Comparison of ENCODE assay signal across 9 mouse cellular contexts in genomic region chr10:80019471-80020131, GRCm38 (mm10). TPM values are rescaled to one million over a fixed set of nuclear protein-coding genes. Genes with fewer than 3 reads are reported as not detected.
DNase-seq lines count a peak whose midpoint lies in the region; ATAC-seq and TF ChIP-seq lines count a peak whose summit lies in the region.
"Had no signal": no experiment of that assay in that cellular context is flagged by ENCODE, and none has a peak within 500 bp of the region (broad histone marks: within the 10 kb centered on the region; RNA-seq: fewer than 3 reads in every experiment).

No protein-coding gene starts in this region.

- H3K27me3 ChIP-seq in thymus, adult 2 months (ENCODE audit: control insufficient read depth, insufficient read depth, low read length) = no peaks in the 10 kb centered on the region
- peaks cover 20% of the 10 kb centered on the region for H3K27me3 ChIP-seq in heart, embryonic 12.5 days (replicated peaks)
- no peaks in the 10 kb centered on the region for H3K27me3 ChIP-seq in liver, adult 2 months (ENCODE audit: control insufficient read depth, insufficient read depth, low read length)

- H3K27ac ChIP-seq in thymus, adult 2 months (ENCODE audit: control insufficient read depth, insufficient read depth, low read length) = peak overlapping the region; percentile 84
- peak overlapping the region; percentile 41 for H3K27ac ChIP-seq in heart, embryonic 12.5 days (ENCODE audit: poor library complexity, severe bottlenecking)
- H3K27ac ChIP-seq in liver, adult 2 months (replicated peaks; ENCODE audit: insufficient read depth, low read depth, low read length) = peak overlapping the region; percentile 39

- no peaks in the 10 kb centered on the region for H3K79me2 ChIP-seq in liver, adult 2 months (ENCODE audit: control insufficient read depth, insufficient read depth, low read length)

- WGBS in thymus, adult 2 months = 91% methylated on average over 20 of the region's 20 CpGs
- WGBS in heart, embryonic 12.5 days = 8% methylated on average over 20 of the region's 20 CpGs
- 26% methylated on average over 20 of the region's 20 CpGs for WGBS in liver, adult 2 months

- H3K4me2 ChIP-seq in heart, embryonic 12.5 days = peak overlapping the region; percentile 62

- peak overlapping the region; percentile 65; the same call in 1 of the 2 replicates for H3K4me3 ChIP-seq in thymus, adult 2 months (ENCODE audit: control insufficient read depth, insufficient read depth, low read length)
- H3K4me3 ChIP-seq in heart, embryonic 12.5 days = peak overlapping the region; percentile 30
- peak overlapping the region; percentile 14; the same call in 1 of the 2 replicates for H3K4me3 ChIP-seq in liver, adult 2 months (ENCODE audit: insufficient read depth, low read depth, low read length)

- H3K9ac ChIP-seq in heart, embryonic 12.5 days = peak overlapping the region; percentile 53
- H3K9ac ChIP-seq in liver, adult 2 months (ENCODE audit: low read depth, low read length) = 0 out of 2 replicates have a peak overlapping the region, but pooled peaks have one; percentile 26

- ATAC-seq in heart, embryonic 12.5 days (ENCODE audit: insufficient number of reproducible peaks, low FRiP score) = peak; percentile 70
- no peak for ATAC-seq in frontal cortex, adult (ENCODE audit: low TSS enrichment)

- no peak for TF ChIP-seq CTCF in thymus, adult 2 months (IDR thresholded peaks at IDR 0.05; ENCODE audit: borderline replicate concordance, control insufficient read depth, extremely low read depth, insufficient read depth, low read length, poor library complexity)
- no peak for TF ChIP-seq CTCF in liver, adult 2 months (IDR thresholded peaks at IDR 0.05; ENCODE audit: low read depth, low read length)

- TF ChIP-seq POLR2A in thymus, adult 2 months (IDR thresholded peaks at IDR 0.05; ENCODE audit: control insufficient read depth, extremely low read depth, insufficient read depth, low read length, poor library complexity) = no peak
- TF ChIP-seq POLR2A in liver, adult 2 months (IDR thresholded peaks at IDR 0.05; ENCODE audit: extremely low read depth, insufficient read depth, low read length) = no peak

- H3K4me1 ChIP-seq in thymus, adult 2 months (replicated peaks; ENCODE audit: control insufficient read depth, insufficient read depth, low read length) = peaks cover 66% of the 10 kb centered on the region
- H3K4me1 ChIP-seq in heart, embryonic 12.5 days (replicated peaks) = peaks cover 29% of the 10 kb centered on the region
- no peaks in the 10 kb centered on the region for H3K4me1 ChIP-seq in liver, adult 2 months (ENCODE audit: control insufficient read depth, insufficient read depth, low read length)

- DNase-seq in thymus, adult 2 months = peak; percentile 18
- DNase-seq in thymus, postnatal 25 days = no peak
- DNase-seq in liver, adult 2 months (ENCODE audit: extremely low read depth, low read depth, low spot score) = no peak
- DNase-seq in yolk sac, embryonic 10.5 days (ENCODE audit: low spot score) = peak; percentile 62
- DNase-seq in layer of hippocampus, postnatal 14 days (ENCODE audit: low spot score in 2 of 2) = no peak
- DNase-seq in layer of hippocampus, adult 11-12 months (ENCODE audit: low spot score) = no peak
- DNase-seq: adrenal gland, postnatal 25 days had no signal

- H3K36me3 ChIP-seq in thymus, adult 2 months (ENCODE audit: control insufficient read depth, insufficient read depth, low read length) = peaks cover 56% of the 10 kb centered on the region
- H3K36me3 ChIP-seq in heart, embryonic 12.5 days = peaks cover 10% of the 10 kb centered on the region; the same call in 1 of the 2 replicates
- H3K36me3 ChIP-seq in liver, adult 2 months (ENCODE audit: control insufficient read depth, insufficient read depth, low read length) = no peaks in the 10 kb centered on the region

- no peaks in the 10 kb centered on the region for H3K9me3 ChIP-seq in heart, embryonic 12.5 days (replicated peaks)

RNA-seq across cellular contexts. Expression of gene Arhgap45, which starts 3.1 kb away (rescaled TPM):
- polyA plus RNA-seq in thymus, adult 2 months (2012; rRNA removed) = 1,362 and 1,504 TPM in 2 replicates
- 7.5 and 8.5 TPM in 2 replicates for polyA plus RNA-seq in heart, embryonic 12.5 days (2016; fragmentation: Nextera tagmentation; extraction: Ambion mirVana)
- total RNA-seq in liver, adult 2 months (2014; rRNA removed) = 4.5 and 4.6 TPM in 2 replicates
- 7.7 and 10.9 TPM in 2 replicates for polyA plus RNA-seq in liver, adult 2 months (2012; rRNA removed)
- total RNA-seq in layer of hippocampus, postnatal 14 days (2021) = 1 to 10 TPM; 3.8 to 3.9 TPM

RNA-seq across cellular contexts. Expression of gene Polr2e, which starts 20.0 kb away (rescaled TPM):
- polyA plus RNA-seq in thymus, adult 2 months (2012; rRNA removed) = 211 and 226 TPM in 2 replicates
- polyA plus RNA-seq in heart, embryonic 12.5 days (2016; fragmentation: Nextera tagmentation; extraction: Ambion mirVana) = 132 and 135 TPM in 2 replicates
- 26.4 and 39.1 TPM in 2 replicates for total RNA-seq in liver, adult 2 months (2014; rRNA removed)
- polyA plus RNA-seq in liver, adult 2 months (2012; rRNA removed) = 71.1 and 74.6 TPM in 2 replicates
- total RNA-seq in layer of hippocampus, postnatal 14 days (2021) = 10 to 100 TPM; 74.1 to 74.3 TPM

RNA-seq across cellular contexts. Expression of gene Abca7, which starts 23.3 kb away (rescaled TPM):
- 79.5 and 83.5 TPM in 2 replicates for polyA plus RNA-seq in thymus, adult 2 months (2012; rRNA removed)
- polyA plus RNA-seq in heart, embryonic 12.5 days (2016; fragmentation: Nextera tagmentation; extraction: Ambion mirVana) = 4.5 and 5.1 TPM in 2 replicates
- total RNA-seq in liver, adult 2 months (2014; rRNA removed) = 1.4 and 1.9 TPM in 2 replicates
- polyA plus RNA-seq in liver, adult 2 months (2012; rRNA removed) = 3.2 and 3.4 TPM in 2 replicates
- 10 to 100 TPM in 1 of 2 experiments, 1 to 10 TPM in 1; 9.8 to 10.5 TPM for total RNA-seq in layer of hippocampus, postnatal 14 days (2021)

RNA-seq across cellular contexts. Expression of gene Gpx4, which starts 27.4 kb away (rescaled TPM):
- 517 and 598 TPM in 2 replicates for polyA plus RNA-seq in thymus, adult 2 months (2012; rRNA removed)
- polyA plus RNA-seq in heart, embryonic 12.5 days (2016; fragmentation: Nextera tagmentation; extraction: Ambion mirVana) = 677 and 717 TPM in 2 replicates
- total RNA-seq in liver, adult 2 months (2014; rRNA removed) = 712 and 752 TPM in 2 replicates
- 535 and 559 TPM in 2 replicates for polyA plus RNA-seq in liver, adult 2 months (2012; rRNA removed)
- total RNA-seq in layer of hippocampus, postnatal 14 days (2021) = 100 to 1,000 TPM; 456 to 501 TPM

RNA-seq across cellular contexts. Expression of gene Cnn2, which starts 31.2 kb away (rescaled TPM):
- 239 and 245 TPM in 2 replicates for polyA plus RNA-seq in thymus, adult 2 months (2012; rRNA removed)
- polyA plus RNA-seq in heart, embryonic 12.5 days (2016; fragmentation: Nextera tagmentation; extraction: Ambion mirVana) = 302 and 307 TPM in 2 replicates
- 5.2 and 6.4 TPM in 2 replicates for total RNA-seq in liver, adult 2 months (2014; rRNA removed)
- 6.9 and 9.8 TPM in 2 replicates for polyA plus RNA-seq in liver, adult 2 months (2012; rRNA removed)
- total RNA-seq in layer of hippocampus, postnatal 14 days (2021) = 1 to 10 TPM; 7.5 to 9.3 TPM

Comparison
In these comparisons a context has a peak if more than half of its experiments do, and no peak if none do; other contexts are left out.
1. DNase-seq: peak in thymus, adult 2 months (single experiment) and yolk sac, embryonic 10.5 days (single experiment); none in thymus, postnatal 25 days (single experiment), liver, adult 2 months (single experiment), layer of hippocampus, postnatal 14 days (0 of 2) and layer of hippocampus, adult 11-12 months (single experiment).
2. H3K4me3 ChIP-seq: peak in every context shown above with its lines; median percentile 65 in thymus, adult 2 months; 30 in heart, embryonic 12.5 days; 14 in liver, adult 2 months.
3. RNA of gene Arhgap45, which starts 3.1 kb away (polyA plus RNA-seq): 1,362 to 1,504 TPM in thymus, adult 2 months; 7.7 to 10.9 TPM in liver, adult 2 months and 7.5 to 8.5 TPM in heart, embryonic 12.5 days; every median in the first group is over 100 times any median in the second.
4. RNA of gene Abca7, which starts 23.3 kb away (polyA plus RNA-seq): 79.5 to 83.5 TPM in thymus, adult 2 months; 4.5 to 5.1 TPM in heart, embryonic 12.5 days and 3.2 to 3.4 TPM in liver, adult 2 months; every median in the first group is over 10 times any median in the second.
5. Peak in every context shown above with its lines, with median percentiles within 50 percentile points of each other: H3K27ac ChIP-seq.